Mouse (Mus musculus): ENCODE data around the gene Slamf9.

DNA sequence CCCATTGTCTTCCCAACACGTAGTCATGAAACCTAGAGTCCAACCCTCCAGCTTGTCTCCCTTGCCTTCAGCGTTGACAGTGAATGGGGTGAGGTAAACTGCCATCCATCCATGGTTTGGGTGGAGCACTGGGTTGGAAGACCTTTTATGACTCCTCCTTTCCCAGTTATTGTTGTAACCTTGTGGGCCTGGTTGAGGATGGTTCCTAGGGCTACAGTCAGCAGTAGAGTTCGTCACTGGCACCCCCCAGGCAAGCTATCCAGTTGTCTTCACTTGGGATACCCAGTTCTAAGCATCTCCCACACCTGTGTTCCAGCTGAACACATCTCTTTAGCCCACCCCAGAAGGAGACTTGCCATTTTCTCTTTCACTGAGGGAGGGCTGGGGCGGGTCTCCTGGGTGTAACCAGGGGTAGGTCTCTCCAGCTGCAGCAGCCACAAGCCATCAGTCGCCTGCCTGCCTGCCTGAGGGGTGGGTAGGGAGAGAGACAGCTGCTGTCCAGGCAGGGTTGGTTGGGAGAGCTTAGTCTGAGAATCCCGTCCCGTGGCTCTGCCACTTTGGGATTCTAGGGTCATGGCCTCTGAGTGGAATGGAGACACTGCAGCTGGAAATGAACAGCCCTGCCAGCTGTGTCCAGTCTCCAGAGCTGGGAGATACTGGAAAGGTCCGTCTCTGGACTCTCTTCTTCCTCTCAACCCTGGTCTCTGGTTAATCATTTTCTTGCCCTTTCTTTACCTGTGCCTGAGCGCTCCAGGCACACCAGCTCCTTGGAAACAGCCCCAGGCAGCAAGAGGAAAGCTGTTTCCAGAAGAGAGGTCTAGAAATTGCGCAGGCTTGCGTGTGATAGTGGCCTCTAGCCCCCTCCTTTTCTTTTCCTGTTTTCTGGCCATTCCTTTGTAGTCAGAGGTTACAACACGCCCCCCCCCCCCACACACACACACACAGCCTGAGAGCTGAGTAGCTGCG, 27.3 kb downstream of the Slamf9 start:
- TF ChIP-seq CTCF (IDR thresholded peaks at IDR 0.05; ENCODE audit: low read depth) = no peak
- no peak for TF ChIP-seq EP300 (IDR thresholded peaks at IDR 0.05; ENCODE audit: low read depth)

Data from liver, postnatal 0 days (tissue).